Mouse (Mus musculus) heart, adult 18-20 months (tissue): ENCODE measurements around the gene Hps3. TPM values are rescaled to one million over a fixed set of nuclear protein-coding genes. Genes with fewer than 3 reads are reported as not detected.

Experiments
- DNase-seq, 2 experiments: peaks; one replicate each; pipeline ENCODE4 v3.0.0; 2021 to 2022; ENCODE audit warnings: mixed read lengths in 1 of 2
- total RNA-seq, 2 experiments: library from RNA; stranded (reverse); gene quantifications; 2 replicates each; pipeline ENCODE4 v1.2.3; 2021

Hps3 gene
- total RNA-seq, 2 experiments from 2014 or later, result 6.4 to 9.4 TPM

- no peak for DNase-seq
These were observed 86.6 kb downstream of the Hps3 start for GRCm38 (mm10) chr3:19948552-19948951.

Other genes starting within 250 kb of the Hps3 start
- gene Cp, start 78.3 kb downstream of the Hps3 start, total RNA-seq, result 10 to 100 TPM; 34.6 to 46.0 TPM
- gene Hltf, start 22.5 kb upstream of the Hps3 start, total RNA-seq, result 10 to 100 TPM; 10.4 to 14.2 TPM
- gene Gyg, start 120.0 kb upstream of the Hps3 start, total RNA-seq, result 100 to 1,000 TPM; 154 to 168 TPM
- 1 to 10 TPM in 1 of 2 experiments, under 1 TPM in 1; 0.84 to 1.9 TPM for gene Cpa3, start 206.9 kb upstream of the Hps3 start, total RNA-seq
- not detected for gene Cpb1, start 240.4 kb upstream of the Hps3 start, total RNA-seq